24 mouse cellular contexts compared by ENCODE assay signal in genomic region chr12:72714896-72715295, GRCm38 (mm10).
"Had no signal": no experiment of that assay in that cellular context is flagged by ENCODE, and none has a peak within 500 bp of the region (broad histone marks: within the 10 kb centered on the region; RNA-seq: fewer than 3 reads in every experiment).

No protein-coding gene starts in this region.

- H3K27ac ChIP-seq: heart, embryonic 10.5 days; hindbrain, embryonic 13.5 days; hindbrain, embryonic 15.5 days; hindbrain, postnatal 0 days; intestine, embryonic 15.5 days; kidney, embryonic 15.5 days; kidney, postnatal 0 days; layer of hippocampus, adult 2 months; left cerebral cortex, adult 2 months; limb, embryonic 10.5 days; limb, embryonic 12.5 days; liver, embryonic 13.5 days; liver, embryonic 15.5 days had no signal

- H3K9ac ChIP-seq: heart, embryonic 12.5 days; hindbrain, embryonic 13.5 days; hindbrain, embryonic 15.5 days; intestine, embryonic 15.5 days; kidney, embryonic 15.5 days; limb, embryonic 12.5 days; liver, embryonic 13.5 days; liver, embryonic 15.5 days had no signal

- H3K4me3 ChIP-seq: heart, embryonic 10.5 days; heart, embryonic 12.5 days; hindbrain, embryonic 13.5 days; hindbrain, embryonic 15.5 days; intestine, embryonic 15.5 days; kidney, embryonic 15.5 days; layer of hippocampus, adult 2 months; left cerebral cortex, adult 2 months; limb, embryonic 10.5 days; limb, embryonic 12.5 days; liver, embryonic 13.5 days; liver, embryonic 15.5 days had no signal

- H3K27me3 ChIP-seq: heart, embryonic 12.5 days; hindbrain, embryonic 13.5 days; hindbrain, embryonic 15.5 days; intestine, embryonic 15.5 days; kidney, embryonic 15.5 days; limb, embryonic 12.5 days; liver, embryonic 13.5 days; liver, embryonic 15.5 days had no signal

- H3K9me3 ChIP-seq: heart, embryonic 10.5 days; hindbrain, embryonic 15.5 days; intestine, embryonic 15.5 days; limb, embryonic 10.5 days; liver, embryonic 13.5 days; liver, embryonic 15.5 days had no signal

- H3K4me1 ChIP-seq: hindbrain, embryonic 13.5 days; hindbrain, embryonic 15.5 days; kidney, embryonic 15.5 days; liver, embryonic 13.5 days; liver, embryonic 15.5 days had no signal

- H3K36me3 ChIP-seq: heart, embryonic 10.5 days; heart, embryonic 12.5 days; hindbrain, embryonic 13.5 days; hindbrain, embryonic 15.5 days; intestine, embryonic 15.5 days; kidney, embryonic 15.5 days; limb, embryonic 10.5 days; limb, embryonic 12.5 days; liver, embryonic 13.5 days; liver, embryonic 15.5 days had no signal

- DNase-seq: gastrocnemius, postnatal 14 days; gastrocnemius, postnatal 36 days; heart, adult 18-20 months; heart, postnatal 10 days; kidney, adult 11 months; kidney, adult 2 months; kidney, adult 9 months; kidney, postnatal 14 days; kidney, postnatal 36 days; liver; liver, embryonic 13.5 days had no signal
